Mouse (Mus musculus) E14TG2a.4 (cell line): ENCODE data around the gene Skil.

ENCODE experiments used
- CTCF ChIP-seq: conservative IDR thresholded peaks from 2 replicates; pipeline ENCODE4 v1.5.1; 2014; ENCODE audit warnings: low read length
- NANOG ChIP-seq: IDR thresholded peaks from 2 replicates; pipeline ENCODE4 v1.6.1; 2014; ENCODE audit warnings: borderline replicate concordance, low read length, mixed read lengths
- POU5F1 ChIP-seq: IDR thresholded peaks from 2 replicates; pipeline ENCODE4 v1.6.1; 2014; ENCODE audit warnings: low read length, borderline replicate concordance

GRCm38 (mm10) chr3:31129766-31130165, 34.9 kb downstream of the Skil start:
- TF ChIP-seq CTCF (no peak), NANOG (no peak), POU5F1 (no peak)
